Mouse (Mus musculus): ENCODE measurements at regions not wholly inside any gene's neighbourhood (a gene's known extent, or its start where the extent isn't known, plus 50 kb on each side); places are given as distances from the start of the nearest gene placed in this dataset.

GRCm38 (mm10) chr16:29947670-29948069 is 116.5 kb upstream of the Hes1 start:
- DNase-seq (ENCODE audit: low spot score): no peak

GRCm38 (mm10) chr16:29950136-29950535 is 114.0 kb upstream of the Hes1 start:
- DNase-seq (ENCODE audit: low spot score): no peak

- DNase-seq (ENCODE audit: low spot score): no peak
These were observed 113.4 kb upstream of the Hes1 start for GRCm38 (mm10) chr16:29950791-29951190.

- DNase-seq (ENCODE audit: low spot score): no peak
These were observed 109.5 kb upstream of the Hes1 start for GRCm38 (mm10) chr16:29954700-29955099.

GRCm38 (mm10) chr16:29956904-29957303 is 107.3 kb upstream of the Hes1 start:
- no peak for DNase-seq (ENCODE audit: low spot score)

GRCm38 (mm10) chr16:29959939-29960637 is 104.1 kb upstream of the Hes1 start:
- DNase-seq (ENCODE audit: low spot score): no peak

GRCm38 (mm10) chr16:29963284-29963683 is 100.9 kb upstream of the Hes1 start:
- DNase-seq (ENCODE audit: low spot score): no peak

- DNase-seq (ENCODE audit: low spot score): no peak
These were observed 99.6 kb upstream of the Hes1 start for GRCm38 (mm10) chr16:29964563-29964962.

GRCm38 (mm10) chr16:29968743-29969142 is 95.4 kb upstream of the Hes1 start:
- DNase-seq (ENCODE audit: low spot score): no peak

GRCm38 (mm10) chr16:29972741-29973141 is 91.4 kb upstream of the Hes1 start:
- DNase-seq (ENCODE audit: low spot score): no peak

GRCm38 (mm10) chr16:29973250-29973649 is 90.9 kb upstream of the Hes1 start:
- no peak for DNase-seq (ENCODE audit: low spot score)

GRCm38 (mm10) chr16:29975800-29976199 is 88.4 kb upstream of the Hes1 start:
- no peak for DNase-seq (ENCODE audit: low spot score)

GRCm38 (mm10) chr16:29977011-29977410 is 87.2 kb upstream of the Hes1 start:
- DNase-seq (ENCODE audit: low spot score): no peak

GRCm38 (mm10) chr16:29977711-29978110 is 86.5 kb upstream of the Hes1 start:
- no peak for DNase-seq (ENCODE audit: low spot score)

GRCm38 (mm10) chr16:29979066-29979465 is 85.1 kb upstream of the Hes1 start:
- DNase-seq (ENCODE audit: low spot score): no peak

- no peak for DNase-seq (ENCODE audit: low spot score)
These were observed 82.6 kb upstream of the Hes1 start for GRCm38 (mm10) chr16:29981543-29981942.

GRCm38 (mm10) chr16:29982224-29982785 is 81.9 kb upstream of the Hes1 start:
- no peak for DNase-seq (ENCODE audit: low spot score)

- DNase-seq (ENCODE audit: low spot score): no peak
These were observed 81.0 kb upstream of the Hes1 start for GRCm38 (mm10) chr16:29983161-29983560.

- DNase-seq (ENCODE audit: low spot score): no peak
These were observed 78.9 kb upstream of the Hes1 start for GRCm38 (mm10) chr16:29985126-29985931.

GRCm38 (mm10) chr16:29987595-29987994 is 76.6 kb upstream of the Hes1 start:
- no peak for DNase-seq (ENCODE audit: low spot score)

- no peak for DNase-seq (ENCODE audit: low spot score)
These were observed 76.2 kb upstream of the Hes1 start for GRCm38 (mm10) chr16:29987999-29988398.

GRCm38 (mm10) chr16:29989308-29989707 is 74.9 kb upstream of the Hes1 start:
- DNase-seq (ENCODE audit: low spot score): no peak

- DNase-seq (ENCODE audit: low spot score): no peak
These were observed 73.8 kb upstream of the Hes1 start for GRCm38 (mm10) chr16:29990393-29990792.

Data from thymus, postnatal 0 days (tissue).